8 mouse cellular contexts compared by ENCODE assay signal in the genomic region with DNA sequence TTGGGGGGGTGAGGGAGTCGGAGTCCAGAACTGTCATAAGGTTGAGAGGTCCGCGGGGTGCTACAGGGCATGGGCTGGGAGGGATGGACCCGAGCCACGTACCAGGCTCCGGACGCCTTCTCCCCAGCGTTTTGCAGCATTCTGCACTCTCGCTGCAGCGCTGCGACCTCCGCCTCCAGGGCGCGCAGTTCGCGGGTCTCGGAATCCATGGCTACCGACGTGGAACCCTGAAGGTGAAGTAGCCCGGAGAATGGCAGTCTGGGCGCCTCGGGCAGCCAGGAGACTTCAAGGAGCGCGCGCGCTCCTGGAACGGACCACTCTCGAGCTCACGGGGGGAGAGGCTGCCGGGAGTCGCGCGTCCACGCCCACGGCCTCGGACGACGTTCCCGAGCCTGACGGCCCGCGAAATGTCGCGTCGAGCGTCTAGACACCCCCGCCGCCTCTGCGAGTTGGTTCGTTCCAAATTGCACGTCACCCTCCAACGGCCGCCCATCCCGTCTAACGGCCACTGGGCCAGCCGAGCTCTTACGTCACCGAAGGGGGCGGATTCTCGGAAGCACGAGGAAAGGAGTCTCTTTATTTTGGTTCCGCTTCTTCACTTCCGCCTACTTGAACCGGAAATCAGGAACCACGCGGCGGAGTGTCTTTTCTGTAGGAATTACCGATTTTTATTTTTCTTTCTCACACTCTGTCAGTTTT. TPM values are rescaled to one million over a fixed set of nuclear protein-coding genes. Genes with fewer than 3 reads are reported as not detected.
DNase-seq lines count a peak whose midpoint lies in the region; ATAC-seq lines count a peak whose summit lies in the region.

A gene (minus strand): TSS at position 305 of the 699 bp plus-strand sequence.
A gene (plus strand): TSS at position 598 of the 699 bp plus-strand sequence.

- H3K4me2 ChIP-seq in kidney, embryonic 15.5 days, result peak within 1 kb of the TSS; percentile 87

- peak; percentile 96 for ATAC-seq in erythroblast, adult 5-6 weeks (replicated peaks; ENCODE audit: low FRiP score, poor library complexity, severe bottlenecking)
- peak; percentile 99 for ATAC-seq in kidney, embryonic 15.5 days (replicated peaks; ENCODE audit: low FRiP score)
- peak; percentile 98 for ATAC-seq in monocyte, adult 5-6 weeks (replicated peaks; ENCODE audit: insufficient number of reproducible peaks, low FRiP score, low TSS enrichment, poor library complexity, severe bottlenecking)

- peak; percentile 99 for DNase-seq in B cell, adult 2 months
- peak; percentile 100 for DNase-seq in brain, adult 2 months (ENCODE audit: low read depth, low spot score)
- peak; percentile 99 for DNase-seq in heart, embryonic 10.5 days (ENCODE audit: low spot score)
- peak; percentile 99 for DNase-seq in liver
- DNase-seq in spleen, postnatal 4 days (ENCODE audit: low spot score in 2 of 2), result peak; percentile 100

- H3K4me3 ChIP-seq in heart, embryonic 10.5 days, result peak within 1 kb of the TSS; percentile 79
- H3K4me3 ChIP-seq in kidney, embryonic 15.5 days (replicated peaks), result peak within 1 kb of the TSS; percentile 91

- no peaks in the 10 kb centered on the region for H3K27me3 ChIP-seq in heart, embryonic 10.5 days (ENCODE audit: insufficient read depth, poor library complexity, severe bottlenecking)
- no peaks in the 10 kb centered on the region for H3K27me3 ChIP-seq in kidney, embryonic 15.5 days

- peak within 1 kb of the TSS; percentile 84 for H3K27ac ChIP-seq in heart, embryonic 10.5 days
- H3K27ac ChIP-seq in kidney, embryonic 15.5 days, result peak within 1 kb of the TSS; percentile 81

- under 1% methylated on average over 68 of the region's 68 CpGs for WGBS in heart, embryonic 10.5 days
- under 1% methylated on average over 68 of the region's 68 CpGs for WGBS in kidney, embryonic 15.5 days

- peaks cover 13% of the 10 kb centered on the region for H3K36me3 ChIP-seq in heart, embryonic 10.5 days
- peaks cover 16% of the 10 kb centered on the region; the same call in 1 of the 2 replicates for H3K36me3 ChIP-seq in kidney, embryonic 15.5 days

- no peaks in the 10 kb centered on the region for H3K9me3 ChIP-seq in heart, embryonic 10.5 days
- H3K9me3 ChIP-seq in kidney, embryonic 15.5 days (replicated peaks), result no peaks in the 10 kb centered on the region

- H3K9ac ChIP-seq in kidney, embryonic 15.5 days, result peak within 1 kb of the TSS; percentile 69

- H3K4me1 ChIP-seq in heart, embryonic 10.5 days, result peaks cover 14% of the 10 kb centered on the region; the same call in 1 of the 2 replicates
- peaks cover 22% of the 10 kb centered on the region for H3K4me1 ChIP-seq in kidney, embryonic 15.5 days

RNA-seq across cellular contexts. Expression of the first gene that starts in this region (rescaled TPM):
- total RNA-seq in erythroblast, adult 5-6 weeks (2015; ENCODE audit: low replicate concordance), result 16.9 and 23.0 TPM in 2 replicates
- total RNA-seq in erythroblast, adult 5-6 weeks (2017; ENCODE audit: low replicate concordance), result 11.2 and 26.8 TPM in 2 replicates
- polyA plus RNA-seq in heart, embryonic 10.5 days (2016; fragmentation: Nextera tagmentation; extraction: Ambion mirVana), result 25.3 and 27.7 TPM in 2 replicates
- polyA plus RNA-seq in kidney, embryonic 15.5 days (2015; fragmentation: Nextera tagmentation; extraction: Ambion mirVana), result 28.0 and 30.0 TPM in 2 replicates
- 2.4 to 4.6 TPM (median 2.9 TPM) in 3 replicates for total RNA-seq in monocyte, adult 5-6 weeks (2017)

RNA-seq across cellular contexts. Expression of the second gene that starts in this region (rescaled TPM):
- total RNA-seq in erythroblast, adult 5-6 weeks (2015; ENCODE audit: low replicate concordance), result 10.0 and 13.1 TPM in 2 replicates
- 6.0 and 6.5 TPM in 2 replicates for total RNA-seq in erythroblast, adult 5-6 weeks (2017; ENCODE audit: low replicate concordance)
- 15.7 and 16.9 TPM in 2 replicates for polyA plus RNA-seq in heart, embryonic 10.5 days (2016; fragmentation: Nextera tagmentation; extraction: Ambion mirVana)
- polyA plus RNA-seq in kidney, embryonic 15.5 days (2015; fragmentation: Nextera tagmentation; extraction: Ambion mirVana), result 16.3 and 20.6 TPM in 2 replicates
- 35.4 to 43.9 TPM (median 37.5 TPM) in 3 replicates for total RNA-seq in monocyte, adult 5-6 weeks (2017)

Comparison
In these comparisons a context has a peak if more than half of its experiments do, and no peak if none do; other contexts are left out.
1. Peak in every context shown above with its lines: DNase-seq, ATAC-seq, H3K4me3 ChIP-seq and H3K27ac ChIP-seq.